Mouse (Mus musculus) layer of hippocampus, adult 9-11 months (tissue): ENCODE data around the gene Rnase2a.
A peak's percentile ranks its signal among the peaks of the same experiment; 100 is the strongest.
"Not testable (repeated sequence)": the region's sequence is repeated elsewhere in the genome, so short reads cannot be mapped to it uniquely, and the experiment has no call there.

Experiments used
- DNase-seq: peaks from one replicate; pipeline ENCODE4 v3.0.0; 2022

Gene Rnase2a

DNA sequence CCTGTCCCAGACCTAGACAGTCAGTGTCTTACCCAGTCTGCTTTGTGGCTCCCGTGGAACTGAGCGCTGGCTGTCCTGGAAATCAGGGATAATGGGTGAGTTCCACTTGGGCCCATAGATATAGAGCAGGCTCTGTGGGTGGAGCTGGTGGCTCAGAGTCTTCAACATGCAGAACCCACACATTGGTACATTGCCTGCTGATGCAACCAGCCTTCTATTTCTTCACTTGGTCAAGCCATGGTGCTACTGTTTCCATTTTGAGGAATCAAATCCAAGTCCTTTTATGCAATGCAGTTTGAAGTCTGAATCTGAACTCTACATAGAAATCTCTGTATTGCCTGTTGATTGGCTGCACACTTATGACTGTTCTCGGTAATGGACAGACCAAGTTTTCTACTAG is at the start of gene Rnase2a:
TSS of gene Rnase2a (minus strand) at position 72 of the 400 bp plus-strand sequence.
- no peak for DNase-seq

DNA sequence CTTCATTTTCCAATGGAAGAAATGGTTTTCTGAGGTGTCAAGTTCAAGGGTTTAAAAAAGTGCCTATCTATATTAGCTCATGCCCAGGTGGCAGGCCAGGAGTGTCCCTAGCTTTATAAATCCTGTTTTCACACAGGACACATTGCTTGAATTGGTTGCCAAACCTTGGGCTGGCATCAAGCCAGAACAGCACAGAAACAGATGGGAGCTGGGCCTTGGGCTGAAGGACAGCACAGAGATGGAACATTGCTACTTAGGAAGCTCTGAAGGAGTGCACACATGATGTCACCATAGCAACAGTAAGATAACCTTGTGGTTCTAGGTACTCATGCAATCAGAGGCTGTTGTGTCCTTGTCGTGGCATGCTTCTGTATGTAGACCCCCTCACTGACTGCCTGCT is 35.6 kb upstream of the Rnase2a start:
- no peak for DNase-seq

DNA sequence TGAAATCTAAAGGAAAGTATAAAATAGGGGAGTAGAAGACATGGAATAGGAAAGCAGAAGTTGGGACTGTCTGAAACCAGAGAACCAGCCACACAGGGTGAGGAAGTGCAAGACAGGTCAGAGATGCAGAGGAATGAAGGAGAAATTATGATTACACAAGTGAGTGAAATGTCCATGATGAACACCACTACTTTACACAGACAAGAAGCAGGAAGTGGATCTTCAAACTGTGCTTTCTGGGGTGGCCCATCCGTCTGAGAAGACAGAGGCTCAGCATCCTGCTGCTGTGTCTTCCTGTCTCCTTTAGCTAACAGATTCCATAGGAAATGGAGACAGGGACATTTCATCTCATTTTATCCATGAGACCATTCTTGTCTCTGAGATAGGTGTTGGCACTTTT is 22.6 kb upstream of the Rnase2a start:
- not testable (repeated sequence) for DNase-seq

DNA sequence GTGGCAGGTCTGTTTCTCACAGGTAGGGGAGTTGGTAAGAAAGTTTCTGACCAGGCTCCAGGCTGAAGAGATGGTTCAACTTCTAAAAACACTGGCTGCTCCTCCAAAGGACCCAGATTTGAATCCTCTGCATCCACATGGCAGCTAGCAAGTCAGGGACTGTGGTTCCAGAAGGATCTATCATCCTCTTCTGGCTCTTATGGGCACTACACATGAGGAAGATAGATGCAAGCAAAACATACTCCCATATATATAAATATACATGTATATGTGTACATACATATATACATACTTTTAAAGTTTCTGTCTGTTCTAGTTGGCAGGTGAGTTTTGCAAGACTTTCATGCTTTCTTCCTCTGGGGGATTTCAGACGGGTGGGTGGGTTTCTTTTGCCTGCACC is 12.8 kb upstream of the Rnase2a start:
- no peak for DNase-seq

DNA sequence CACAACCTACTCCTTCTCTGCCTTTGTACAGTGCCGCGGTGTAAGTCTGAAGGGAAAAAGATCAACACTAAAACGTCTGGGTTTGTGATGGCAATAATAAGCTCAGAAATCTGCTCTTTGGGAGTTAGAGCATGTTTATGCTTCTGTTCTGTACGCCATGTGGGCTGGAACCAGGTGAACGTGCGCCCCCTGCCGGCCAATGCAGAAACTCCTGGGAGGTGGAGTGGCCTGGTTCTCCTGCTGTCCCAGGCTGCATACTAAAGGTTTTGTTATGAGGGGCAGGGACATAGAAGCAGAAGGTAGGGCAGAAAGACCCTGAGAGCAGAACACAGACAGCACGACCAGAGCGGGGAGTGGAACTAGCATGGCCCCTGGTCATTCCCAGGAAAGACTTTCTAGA is 10.2 kb upstream of the Rnase2a start:
- DNase-seq = peak; percentile 61

DNA sequence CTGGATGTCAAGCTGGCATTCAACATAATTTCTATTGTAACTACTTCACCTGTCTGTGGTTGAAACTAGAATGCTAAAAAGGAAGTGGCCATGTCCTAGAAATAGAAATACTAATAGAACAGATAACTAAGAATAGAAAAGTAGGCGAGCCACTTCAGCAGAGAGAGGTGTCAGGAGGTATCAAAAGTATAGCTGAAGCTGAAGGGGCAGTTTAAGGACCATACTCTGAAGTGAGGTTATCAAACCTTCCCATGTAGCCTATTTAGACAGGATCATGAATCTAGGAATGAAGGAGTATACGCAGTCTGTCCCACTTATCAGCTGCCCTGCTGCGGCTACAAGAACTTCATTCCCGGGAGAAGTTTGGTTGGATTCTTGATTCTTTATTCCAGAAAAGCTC is 9.8 kb upstream of the Rnase2a start:
- DNase-seq = no peak

DNA sequence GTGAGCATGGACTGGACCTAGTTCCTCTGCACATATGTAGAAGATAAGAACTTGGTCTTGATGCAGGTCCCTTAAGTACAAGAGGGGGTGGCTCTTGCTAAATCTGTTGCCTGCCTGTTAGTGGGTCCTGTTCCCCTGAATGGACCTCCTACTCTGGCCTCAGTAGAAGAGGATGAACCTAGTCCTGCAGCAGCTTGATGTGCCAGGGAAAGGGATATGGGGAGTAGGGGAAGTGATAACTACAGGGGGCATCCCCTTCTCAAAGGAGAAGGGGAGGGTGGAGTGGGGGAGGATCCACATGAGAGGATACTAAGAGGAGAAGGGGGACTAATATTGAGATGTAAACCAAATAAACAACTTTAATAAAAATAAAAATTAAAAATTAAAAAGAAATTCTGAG is 6.5 kb upstream of the Rnase2a start:
- DNase-seq = no peak

DNA sequence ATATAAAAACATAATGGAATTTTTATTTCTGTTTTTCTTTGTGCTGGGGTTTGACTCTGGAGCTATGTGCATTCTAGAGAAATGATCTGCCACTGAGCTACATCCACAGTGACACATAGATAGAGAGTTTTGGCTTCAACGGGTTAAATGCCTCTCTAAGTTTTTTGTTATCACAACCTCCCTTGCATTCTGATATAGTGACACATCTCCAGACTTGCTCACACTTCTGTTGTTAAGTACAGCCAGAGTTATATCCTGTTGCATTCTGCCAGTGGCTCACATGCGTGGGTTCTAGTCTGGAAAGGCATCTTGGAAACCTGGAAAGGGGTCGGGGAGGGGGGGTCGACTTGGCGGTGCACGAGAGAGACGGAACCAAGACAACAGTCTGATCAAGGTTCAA is 3.8 kb upstream of the Rnase2a start:
- no peak for DNase-seq

DNA sequence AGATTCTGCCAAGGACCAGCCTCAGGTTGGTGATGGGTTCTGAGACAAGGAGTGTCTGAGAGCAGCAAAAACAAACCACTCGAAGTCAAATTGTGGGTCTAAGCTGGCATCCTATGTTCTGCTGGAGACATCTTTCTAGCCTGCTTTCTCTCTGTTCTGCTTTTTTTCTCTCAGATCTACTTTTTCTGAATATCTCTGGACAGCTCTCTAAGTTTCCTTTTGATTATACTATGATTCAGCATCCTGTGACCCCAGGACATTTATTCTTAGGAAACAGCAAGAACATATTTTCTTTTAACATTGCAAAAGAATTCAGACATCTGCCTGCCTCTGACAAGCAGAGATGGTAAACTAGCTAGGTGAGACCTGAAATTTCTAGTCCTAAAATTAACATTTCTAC is 2.3 kb downstream of the Rnase2a start:
- no peak for DNase-seq

DNA sequence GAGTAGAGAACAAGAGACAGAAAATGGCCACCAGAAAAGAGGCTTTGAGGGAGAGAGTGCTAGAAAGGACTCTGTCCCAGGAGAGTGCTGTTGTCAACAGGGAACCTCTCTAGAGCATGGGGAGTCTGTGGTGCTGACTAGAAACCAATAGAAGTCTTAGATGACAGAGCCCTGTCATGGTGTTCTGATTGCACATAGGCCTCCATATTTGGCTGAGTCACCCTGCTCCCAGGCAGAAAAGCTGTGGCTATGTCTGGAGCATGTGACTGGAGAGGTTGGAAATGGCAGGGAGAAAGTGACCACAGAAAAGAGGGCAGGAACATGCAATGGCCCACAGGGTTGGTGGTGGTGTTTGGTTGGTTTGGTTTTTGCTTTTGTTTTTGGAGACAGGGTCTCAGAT is 3.7 kb downstream of the Rnase2a start:
- DNase-seq = not testable (repeated sequence)

DNA sequence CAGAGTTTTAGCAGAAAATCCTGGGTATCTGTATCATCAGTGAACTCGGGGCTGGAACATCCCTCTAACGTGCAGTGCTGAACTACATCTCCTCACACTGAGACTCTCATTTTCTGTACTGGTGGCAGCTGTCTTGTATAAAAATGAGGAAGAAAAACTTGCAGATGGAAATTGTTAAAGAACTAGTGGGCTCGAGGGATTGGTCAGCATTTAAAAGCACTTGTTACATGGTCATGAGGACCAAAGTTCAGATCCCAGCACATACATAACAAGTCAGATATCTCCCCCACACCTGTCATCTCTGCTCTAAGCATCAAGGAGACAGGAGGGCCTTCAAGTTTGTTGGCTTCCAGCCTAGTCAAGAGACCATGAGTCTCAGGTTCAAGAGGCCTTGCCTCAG is 5.6 kb downstream of the Rnase2a start:
- no peak for DNase-seq

DNA sequence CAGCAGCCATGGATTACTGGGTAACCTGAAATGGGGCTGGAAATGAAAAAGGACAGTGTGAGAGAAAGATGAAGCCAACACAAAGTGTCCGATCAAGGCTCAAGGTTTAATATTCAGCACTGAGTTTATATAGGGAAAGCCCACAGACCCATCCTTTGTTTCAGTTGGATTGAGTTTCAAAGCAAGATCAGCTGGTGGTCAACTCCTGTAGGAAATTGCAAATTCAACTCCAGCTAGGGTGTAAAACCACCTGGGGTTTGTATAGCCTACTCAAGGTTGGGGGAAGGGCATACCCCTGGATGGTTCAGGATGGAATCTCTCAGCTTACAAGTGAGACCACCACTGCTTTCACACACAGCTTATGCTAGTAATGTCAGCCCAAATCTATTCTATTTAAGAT is 8.2 kb downstream of the Rnase2a start:
- DNase-seq = no peak

DNA sequence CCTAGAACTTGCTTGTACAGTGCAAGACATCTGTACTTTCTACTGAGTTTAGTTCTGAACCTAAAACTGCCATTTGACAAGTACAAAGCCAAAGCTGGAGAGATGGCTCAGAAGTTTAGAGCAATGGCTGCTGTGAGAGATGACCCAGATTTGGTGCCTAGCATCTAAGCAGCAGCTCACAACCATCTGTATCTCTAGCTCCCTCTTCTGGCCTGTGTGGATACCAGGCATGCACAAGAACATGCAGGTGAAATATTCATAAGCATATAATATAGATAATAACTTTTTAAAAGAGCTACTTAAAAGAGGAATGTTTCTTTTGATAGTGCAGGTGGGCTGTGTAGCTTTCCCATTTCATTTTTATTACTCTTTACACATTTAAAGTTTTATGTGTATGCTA is 15.0 kb downstream of the Rnase2a start:
- peak; percentile 53 for DNase-seq

DNA sequence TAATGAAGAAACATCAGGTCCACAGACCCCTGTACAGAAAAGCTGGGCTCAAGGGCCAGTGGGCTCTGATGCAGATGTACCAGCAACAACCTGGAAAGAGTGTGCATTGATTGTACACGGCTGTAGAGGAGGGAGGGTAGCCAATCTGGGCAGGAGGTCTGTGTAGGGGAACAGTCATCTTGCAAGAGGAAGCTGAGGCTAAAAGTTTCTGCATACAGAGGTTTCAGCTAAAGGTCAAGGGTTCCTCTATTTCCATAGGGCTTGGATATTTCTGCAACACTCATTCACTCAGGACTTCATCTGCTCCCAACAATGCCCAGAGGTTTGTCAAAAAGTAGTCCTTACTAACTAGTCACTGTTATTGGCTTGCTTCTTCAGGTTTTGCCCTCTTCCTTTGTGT is 18.4 kb downstream of the Rnase2a start:
- DNase-seq = not testable (repeated sequence)

DNA sequence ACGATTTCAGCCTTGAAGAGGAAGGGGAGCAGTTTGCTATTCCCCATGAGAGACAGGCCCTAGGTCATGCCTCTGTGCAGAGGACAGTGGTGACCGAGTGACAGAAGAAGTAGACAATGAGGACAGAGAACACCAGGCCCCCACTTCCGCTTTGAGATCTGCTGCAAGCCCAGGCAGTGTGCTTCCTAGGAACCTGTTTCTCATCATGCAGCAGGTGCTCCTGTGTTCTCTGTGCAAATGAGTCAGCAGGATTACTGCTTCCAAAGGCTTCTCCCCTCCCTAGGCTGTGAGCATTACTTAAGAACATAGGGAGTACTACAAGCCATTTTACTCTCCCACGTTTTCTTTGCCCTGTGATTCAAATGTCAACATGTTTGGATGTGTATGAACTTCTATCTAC is 26.3 kb downstream of the Rnase2a start:
- DNase-seq = not testable (repeated sequence)

DNA sequence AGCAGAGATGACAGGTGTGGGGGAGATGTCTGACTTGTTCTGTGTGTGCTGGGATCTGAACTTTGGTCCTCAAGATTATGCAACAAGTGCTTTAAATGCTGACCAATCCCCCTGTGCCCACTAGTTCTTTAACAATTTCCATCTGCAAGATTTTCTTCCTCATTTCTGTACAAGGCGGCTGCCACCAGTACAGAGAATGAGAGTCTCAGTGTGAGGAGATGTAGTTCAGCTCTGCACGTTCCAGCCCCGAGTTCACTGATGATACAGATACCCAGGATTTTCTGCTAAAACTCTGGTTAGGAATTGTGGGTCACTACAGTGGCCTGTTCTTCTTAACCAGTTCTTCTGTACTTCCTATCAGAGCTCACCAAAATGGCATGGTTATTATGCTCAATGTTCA is 35.8 kb downstream of the Rnase2a start:
- DNase-seq = not testable (repeated sequence)
